Mouse (Mus musculus) midbrain, embryonic 10.5 days (tissue): ENCODE data around the gene Cpxm2. TPM values are rescaled to one million over a fixed set of nuclear protein-coding genes. Genes with fewer than 3 reads are reported as not detected.

Experiments
- DNase-seq: peaks from one replicate; pipeline ENCODE4 v3.0.0-alpha.2; 2017; ENCODE audit warnings: low spot score
- H3K27ac ChIP-seq: fragments of 300-500 bp; sonication (generic); replicated peaks from 2 replicates; pipeline ENCODE4 v1.5.1; 2016; ENCODE audit warnings: mild to moderate bottlenecking
- H3K27me3 ChIP-seq: fragments of 300-500 bp; sonication (generic); 2 replicates; pipeline ENCODE4 v1.6.1; 2016; ENCODE audit warnings: low read depth, mild to moderate bottlenecking; ENCODE audit not compliant: poor library complexity, severe bottlenecking
- H3K36me3 ChIP-seq: fragments of 300-500 bp; sonication (generic); 2 replicates; pipeline ENCODE4 v1.6.1; 2016; ENCODE audit warnings: mild to moderate bottlenecking, moderate library complexity
- H3K4me1 ChIP-seq: fragments of 300-500 bp; sonication (generic); 2 replicates; pipeline ENCODE4 v1.6.1; 2016
- H3K4me3 ChIP-seq: fragments of 300-500 bp; sonication (generic); 2 replicates; pipeline ENCODE4 v1.5.1; 2016; ENCODE audit warnings: mild to moderate bottlenecking, moderate library complexity
- H3K9me3 ChIP-seq: fragments of 300-500 bp; sonication (generic); replicated peaks from 2 replicates; pipeline ENCODE4 v1.6.1; 2016; ENCODE audit warnings: mild to moderate bottlenecking
- WGBS: fragments of 180-500 bp; shearing (Covaris S2); methylation state at CpG from one replicate; pipeline ENCODE4 v1.1.7; 2016; 5-methylcytosine and 5-hydroxymethylcytosine counted together
- polyA plus RNA-seq: library from polyadenylated mRNA; unstranded; fragments of >200 nt; fragmentation: Nextera tagmentation; extraction: Ambion mirVana; gene quantifications from 2 replicates; pipeline ENCODE4 v1.2.1, GENCODE M21; 2016

The Cpxm2 gene
- 0.93 and 0.94 TPM in 2 replicates for polyA plus RNA-seq

DNA sequence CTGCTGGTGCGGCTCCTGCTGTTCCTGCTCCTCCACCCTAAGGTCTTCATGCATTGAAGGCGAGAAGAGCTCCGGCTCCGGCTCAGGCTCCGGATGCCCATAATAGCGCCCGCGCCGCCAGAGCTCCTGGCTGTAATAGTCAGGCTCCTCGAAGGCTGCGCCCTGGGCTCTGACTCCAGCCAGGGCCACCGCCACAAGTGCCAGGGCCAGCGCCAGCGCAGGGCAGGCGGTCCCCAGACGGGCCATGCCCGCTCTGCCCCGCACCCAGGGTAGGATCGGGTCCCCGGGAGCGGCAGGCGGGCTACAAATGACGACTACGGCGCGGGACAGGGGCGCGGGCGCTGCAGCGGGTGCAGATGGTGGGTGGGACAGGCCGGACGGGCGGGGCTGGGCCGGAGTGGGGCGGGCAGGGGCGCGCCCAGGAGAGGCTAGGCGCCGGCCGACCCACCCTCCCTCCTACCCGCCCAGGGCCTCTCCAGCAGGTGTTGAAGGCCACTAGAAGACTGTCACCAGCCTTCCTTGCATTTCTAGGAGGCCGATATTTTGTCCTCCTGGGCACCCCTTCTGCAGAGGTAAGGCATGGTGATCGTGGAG lies at the start of gene Cpxm2:
Gene Cpxm2 (minus strand): TSS at position 372 of the 594 bp plus-strand sequence.
- Histone ChIP-seq H3K4me1 (peaks cover 26% of the 10 kb centered on the region), H3K9me3 (no peaks in the 10 kb centered on the region), H3K27ac (peak within 1 kb of the TSS; percentile 80), H3K4me3 (peak within 1 kb of the TSS; percentile 61), H3K27me3 (peaks cover 52% of the 10 kb centered on the region), H3K36me3 (no peaks in the 10 kb centered on the region)
- DNase-seq, result peak; percentile 34
- WGBS, result 3% methylated on average over 43 of the region's 43 CpGs

DNA sequence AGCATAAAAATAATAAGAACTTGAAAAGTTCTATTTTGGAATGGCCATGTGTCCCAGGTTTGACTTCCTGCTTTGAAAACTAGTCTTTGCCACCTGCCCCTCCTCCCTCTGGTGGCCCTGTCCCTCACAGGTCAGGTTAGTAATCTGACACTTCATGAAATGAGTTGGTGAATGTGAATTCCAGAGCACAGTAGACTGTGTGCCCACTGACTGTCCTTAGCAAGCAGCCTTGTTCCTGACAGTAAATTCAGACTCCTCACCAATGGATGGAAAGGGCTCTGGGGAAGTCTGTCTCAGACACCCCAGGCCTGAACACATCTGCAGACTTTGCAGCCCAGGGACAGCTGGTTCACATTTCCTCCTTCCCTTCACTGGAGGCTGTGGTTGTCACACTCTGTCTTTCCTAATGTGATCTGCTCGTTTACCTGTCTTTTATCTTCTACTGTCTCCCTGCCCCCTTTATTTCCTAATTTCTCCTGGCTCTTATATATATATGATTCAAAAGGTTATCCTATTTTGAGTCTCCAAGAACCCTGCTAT lies 49.6 kb upstream of the Cpxm2 start:
- DNase-seq, result no peak
- no peaks in the 10 kb centered on the region for H3K36me3 ChIP-seq
- H3K27ac ChIP-seq, result no peak overlapping the region
- peaks cover 17% of the 10 kb centered on the region for H3K4me1 ChIP-seq
- no peaks in the 10 kb centered on the region for H3K9me3 ChIP-seq
- H3K27me3 ChIP-seq, result no peaks in the 10 kb centered on the region
- no peak overlapping the region for H3K4me3 ChIP-seq
- 56% methylated on average over 1 of the region's 1 CpGs for WGBS

DNA sequence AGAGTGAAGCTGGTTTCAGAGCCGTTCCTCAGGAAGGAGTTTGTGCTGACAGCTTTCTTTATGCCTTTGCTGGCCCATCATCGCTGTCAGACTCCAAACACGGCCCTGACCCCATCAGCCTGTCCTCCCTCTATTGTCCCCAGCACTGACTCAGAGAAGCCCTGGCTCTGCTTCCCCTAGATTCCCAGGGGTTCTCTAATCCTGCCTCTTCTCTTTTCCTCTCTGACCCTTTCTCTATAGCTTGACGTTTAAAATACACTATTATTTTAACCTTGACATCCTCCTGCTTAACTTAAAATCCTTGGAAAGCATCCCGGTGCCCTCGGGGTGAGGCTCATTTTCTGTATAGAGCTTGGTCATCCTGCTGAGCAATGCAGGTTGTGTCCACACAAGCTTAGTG lies 45.1 kb upstream of the Cpxm2 start:
- no peaks in the 10 kb centered on the region for H3K36me3 ChIP-seq
- peaks cover 32% of the 10 kb centered on the region for H3K4me1 ChIP-seq
- 41% methylated on average over 6 of the region's 6 CpGs for WGBS
- no peak overlapping the region for H3K4me3 ChIP-seq
- no peaks in the 10 kb centered on the region for H3K27me3 ChIP-seq
- H3K27ac ChIP-seq, result peak overlapping the region; percentile 23
- H3K9me3 ChIP-seq, result no peaks in the 10 kb centered on the region
- DNase-seq, result no peak

DNA sequence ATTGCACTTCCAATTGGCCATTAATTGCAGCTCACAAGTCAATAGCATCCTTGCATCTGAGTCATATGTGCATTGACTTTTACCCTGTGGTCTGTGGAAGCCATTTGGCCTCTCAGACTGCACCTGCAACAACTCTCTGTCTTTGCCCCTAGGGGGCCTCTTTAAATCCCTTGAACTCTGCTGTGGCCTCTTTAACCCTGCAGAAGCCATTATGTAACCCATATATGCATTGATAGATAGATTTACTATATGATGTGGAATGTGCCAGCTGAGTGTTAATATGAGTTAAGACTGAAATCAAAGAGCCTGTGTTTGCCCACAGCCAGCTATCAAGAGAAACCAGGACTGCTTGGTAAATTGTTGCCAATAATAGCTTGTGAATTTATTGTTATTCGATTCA lies 44.3 kb upstream of the Cpxm2 start:
- Histone ChIP-seq H3K27ac (no peak overlapping the region), H3K27me3 (no peaks in the 10 kb centered on the region), H3K36me3 (no peaks in the 10 kb centered on the region), H3K4me1 (peaks cover 28% of the 10 kb centered on the region), H3K9me3 (no peaks in the 10 kb centered on the region), H3K4me3 (no peak overlapping the region)
- DNase-seq, result no peak
- 87% methylated on average over 1 of the region's 1 CpGs for WGBS

DNA sequence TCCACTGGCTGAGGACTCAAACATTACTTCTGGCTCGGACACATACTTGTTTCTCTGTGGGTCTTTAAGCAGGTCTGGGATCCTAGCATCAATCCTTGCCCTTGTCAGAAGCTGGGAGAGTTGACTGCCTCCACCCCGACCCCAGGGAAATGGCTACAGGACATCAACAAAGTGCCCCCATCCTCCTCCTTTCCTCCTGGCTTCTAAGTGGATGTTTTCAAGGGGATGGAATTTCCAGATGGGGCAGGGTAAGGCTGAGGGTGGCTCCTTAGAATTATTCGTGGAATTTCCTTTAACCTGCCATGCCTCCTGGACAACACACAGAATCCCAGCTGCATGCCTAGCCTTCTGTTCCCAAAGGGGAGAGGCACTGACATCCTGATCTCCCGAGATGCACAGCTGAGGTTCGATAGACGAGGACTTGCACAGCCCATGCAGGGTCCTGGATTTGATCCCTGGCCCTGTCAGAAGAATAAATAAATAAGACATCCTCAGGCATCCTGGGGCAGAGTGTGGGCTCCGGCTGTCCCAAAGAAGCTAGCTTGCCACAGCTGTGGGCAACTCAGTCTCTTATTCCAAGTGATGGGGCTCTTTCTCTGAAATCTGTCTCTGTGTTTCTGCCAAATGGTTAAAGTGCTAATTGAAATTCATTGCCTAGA lies 43.4 kb upstream of the Cpxm2 start:
- DNase-seq, result no peak
- H3K27me3 ChIP-seq, result no peaks in the 10 kb centered on the region
- 62% methylated on average over 7 of the region's 7 CpGs for WGBS
- H3K4me1 ChIP-seq, result peaks cover 28% of the 10 kb centered on the region
- H3K9me3 ChIP-seq, result no peaks in the 10 kb centered on the region
- no peaks in the 10 kb centered on the region for H3K36me3 ChIP-seq
- no peak overlapping the region for H3K4me3 ChIP-seq
- no peak overlapping the region for H3K27ac ChIP-seq

DNA sequence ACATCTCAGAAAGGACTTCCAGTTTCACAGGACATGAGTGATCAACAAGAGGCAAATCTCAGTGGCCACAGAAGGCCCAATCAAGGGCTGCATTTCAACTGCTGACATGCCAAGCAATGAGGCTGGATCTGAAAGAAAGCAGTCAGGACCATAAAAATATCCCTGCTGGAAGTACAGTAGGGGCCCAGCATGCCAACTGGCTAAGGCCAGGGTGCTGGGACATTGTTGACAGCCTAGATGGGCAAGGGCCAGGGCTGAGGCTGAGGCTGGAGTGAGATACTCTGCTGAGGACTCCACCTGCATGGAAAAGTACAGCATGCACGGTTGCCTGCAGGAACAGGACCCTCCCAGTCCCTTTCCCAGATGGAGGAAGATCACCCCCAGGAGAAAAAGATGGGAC lies 42.0 kb upstream of the Cpxm2 start:
- no peaks in the 10 kb centered on the region for H3K9me3 ChIP-seq
- no peak for DNase-seq
- no peaks in the 10 kb centered on the region for H3K36me3 ChIP-seq
- peaks cover 28% of the 10 kb centered on the region for H3K4me1 ChIP-seq
- 86% methylated on average over 1 of the region's 1 CpGs for WGBS
- H3K27ac ChIP-seq, result no peak overlapping the region
- no peak overlapping the region for H3K4me3 ChIP-seq
- H3K27me3 ChIP-seq, result no peaks in the 10 kb centered on the region

DNA sequence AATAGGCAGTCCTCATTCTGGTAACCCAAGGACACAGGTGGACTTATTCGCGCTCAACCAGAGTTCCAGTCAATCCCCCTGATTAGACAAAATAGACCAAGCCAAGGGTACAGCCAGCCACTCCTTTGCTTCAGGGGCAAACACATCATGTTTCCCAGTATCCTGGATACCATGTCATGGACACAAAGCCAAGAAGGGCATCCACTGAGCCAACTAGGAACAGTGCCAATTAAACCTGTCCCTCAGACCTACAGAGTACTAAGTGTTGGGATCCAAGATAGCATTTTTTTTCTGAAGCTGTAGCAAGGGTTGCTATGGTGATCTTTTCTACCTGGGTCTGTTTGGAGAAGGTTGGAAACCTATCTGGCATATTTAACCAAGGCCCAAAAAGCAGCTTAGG lies 39.1 kb upstream of the Cpxm2 start:
- Histone ChIP-seq H3K4me3 (no peak overlapping the region), H3K9me3 (no peaks in the 10 kb centered on the region), H3K27ac (no peak overlapping the region), H3K4me1 (peaks cover 11% of the 10 kb centered on the region), H3K27me3 (no peaks in the 10 kb centered on the region), H3K36me3 (no peaks in the 10 kb centered on the region)
- DNase-seq, result no peak
- 92% methylated on average over 2 of the region's 2 CpGs for WGBS

DNA sequence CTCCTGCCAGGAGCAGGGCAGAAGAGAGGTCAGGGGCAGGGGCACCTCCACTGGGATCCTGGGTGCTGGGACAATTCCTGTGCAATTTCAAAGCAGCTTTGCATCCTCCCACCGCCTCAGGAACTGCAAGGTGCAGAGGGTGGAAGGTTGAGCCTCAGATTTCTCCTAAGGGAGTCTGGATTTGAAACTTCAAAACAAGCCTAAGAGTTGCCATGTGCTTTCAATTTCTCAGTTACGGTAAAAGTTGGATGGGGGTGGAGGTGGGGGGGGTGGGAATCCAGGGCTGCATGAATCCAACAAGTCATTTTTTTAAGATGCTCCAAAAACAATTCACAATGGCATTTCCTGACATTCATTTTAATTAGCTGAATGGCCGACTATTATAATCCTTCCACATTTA lies 32.9 kb upstream of the Cpxm2 start:
- Histone ChIP-seq H3K4me3 (no peak overlapping the region), H3K9me3 (no peaks in the 10 kb centered on the region), H3K27ac (no peak overlapping the region), H3K27me3 (no peaks in the 10 kb centered on the region), H3K4me1 (0 out of 2 replicates have a peak, but pooled peaks cover 4% of the 10 kb centered on the region), H3K36me3 (no peaks in the 10 kb centered on the region)
- no peak for DNase-seq
- WGBS, result 66% methylated on average over 3 of the region's 3 CpGs

DNA sequence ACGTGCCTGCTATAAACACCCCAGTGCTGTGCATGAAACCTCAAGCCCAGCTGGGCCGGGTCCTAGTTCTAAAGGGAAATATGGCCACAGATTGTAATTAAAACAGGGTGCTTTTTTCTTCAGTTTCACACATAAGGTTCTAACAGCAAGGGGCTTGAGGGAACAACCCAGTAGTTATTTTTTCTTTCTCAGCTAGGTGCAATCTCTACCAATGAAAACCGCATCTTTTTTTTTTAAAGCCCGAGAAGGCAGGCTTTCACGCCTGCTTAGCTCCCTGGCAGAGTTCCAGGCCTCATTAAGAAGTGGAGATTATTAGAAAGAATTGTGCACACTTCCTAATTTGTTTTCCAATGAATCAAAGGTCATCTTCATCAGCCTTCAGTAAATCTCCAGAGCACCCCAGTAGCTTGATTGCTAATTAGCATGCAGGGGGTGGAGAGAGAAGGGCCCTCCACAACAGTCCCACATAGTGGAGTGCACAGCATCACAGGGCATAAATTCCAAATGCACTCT lies 29.4 kb upstream of the Cpxm2 start:
- no peak for DNase-seq
- H3K4me3 ChIP-seq, result no peak overlapping the region
- no peaks in the 10 kb centered on the region for H3K36me3 ChIP-seq
- H3K9me3 ChIP-seq, result 0 out of 2 replicates have a peak, but pooled peaks cover 3% of the 10 kb centered on the region
- WGBS, result 70% methylated on average over 5 of the region's 5 CpGs
- 0 out of 2 replicates have a peak, but pooled peaks cover 4% of the 10 kb centered on the region for H3K4me1 ChIP-seq
- H3K27me3 ChIP-seq, result no peaks in the 10 kb centered on the region
- no peak overlapping the region for H3K27ac ChIP-seq

DNA sequence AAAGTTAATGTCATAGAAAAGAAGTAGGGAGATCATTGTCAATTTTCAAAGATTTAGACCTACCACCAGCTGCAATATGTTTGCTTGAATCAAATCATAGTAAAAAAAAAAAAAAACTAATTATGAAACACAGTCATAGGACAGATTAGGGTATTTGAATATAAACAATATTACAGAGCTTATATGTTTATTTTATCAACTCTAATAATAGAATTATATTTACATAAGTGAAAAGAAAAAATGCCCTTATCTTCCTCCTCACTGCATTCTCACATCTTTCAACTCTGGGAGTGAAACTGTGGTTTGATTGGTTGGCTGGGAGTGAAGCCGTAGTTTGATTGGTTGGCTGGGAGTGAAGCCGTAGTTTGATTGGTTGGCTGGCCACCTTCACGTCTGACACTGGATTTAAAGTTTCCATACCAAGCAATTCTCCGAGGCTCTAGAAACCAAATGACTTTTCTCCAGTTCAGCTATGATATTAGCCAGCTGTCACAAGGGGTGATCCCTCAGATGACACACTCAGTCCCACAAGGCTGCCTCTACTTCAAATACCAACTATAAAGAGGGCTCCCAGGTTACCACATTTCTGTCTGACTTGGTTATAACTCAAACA lies 27.2 kb upstream of the Cpxm2 start:
- Histone ChIP-seq H3K4me1 (no peaks in the 10 kb centered on the region), H3K36me3 (no peaks in the 10 kb centered on the region), H3K4me3 (no peak overlapping the region), H3K27ac (no peak overlapping the region), H3K27me3 (no peaks in the 10 kb centered on the region), H3K9me3 (0 out of 2 replicates have a peak, but pooled peaks cover 3% of the 10 kb centered on the region)
- 94% methylated on average over 4 of the region's 4 CpGs for WGBS
- no peak for DNase-seq

DNA sequence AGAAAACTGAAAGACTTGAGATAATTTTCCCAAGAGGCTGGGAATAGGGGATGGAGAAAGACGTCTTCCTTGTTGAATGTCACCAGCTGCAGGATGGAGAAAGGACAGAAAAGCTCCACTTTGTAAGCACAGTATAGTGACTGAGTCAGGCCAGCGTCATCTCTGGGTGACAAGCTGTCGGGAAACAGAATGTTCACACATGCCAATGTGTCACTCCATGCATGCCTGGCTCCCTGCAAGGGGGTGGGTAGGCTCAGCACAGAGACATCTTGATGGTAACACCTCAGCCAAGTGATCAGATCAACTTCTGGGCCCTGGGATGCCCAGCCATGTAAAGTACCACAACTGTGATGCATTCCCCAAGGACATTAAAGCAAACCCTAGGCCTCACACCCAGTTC lies 26.5 kb upstream of the Cpxm2 start:
- Histone ChIP-seq H3K27ac (no peak overlapping the region), H3K36me3 (no peaks in the 10 kb centered on the region), H3K9me3 (0 out of 2 replicates have a peak, but pooled peaks cover 3% of the 10 kb centered on the region), H3K4me3 (no peak overlapping the region), H3K27me3 (no peaks in the 10 kb centered on the region), H3K4me1 (no peaks in the 10 kb centered on the region)
- WGBS, result 90% methylated on average over 3 of the region's 3 CpGs
- no peak for DNase-seq

DNA sequence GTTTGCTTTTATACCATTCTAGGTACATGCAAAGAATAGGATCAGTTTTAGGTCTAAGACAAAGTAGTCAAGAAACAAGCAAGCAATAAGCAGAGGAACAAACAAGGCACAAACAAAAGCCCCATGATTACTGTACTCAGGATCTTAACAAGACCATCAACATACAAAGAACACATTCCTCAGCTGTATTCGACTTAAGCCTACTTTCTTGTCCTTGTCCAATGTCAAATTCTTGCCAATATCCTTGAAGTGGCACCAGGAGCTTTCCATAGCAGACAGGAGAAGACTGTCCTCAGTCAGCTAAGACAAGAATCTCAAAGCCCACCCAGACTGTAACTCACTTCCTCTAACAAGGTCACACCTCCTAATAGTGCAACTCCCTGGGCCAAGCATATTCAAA lies 24.5 kb upstream of the Cpxm2 start:
- Histone ChIP-seq H3K27ac (no peak overlapping the region), H3K4me3 (no peak overlapping the region), H3K27me3 (no peaks in the 10 kb centered on the region), H3K36me3 (no peaks in the 10 kb centered on the region), H3K9me3 (0 out of 2 replicates have a peak, but pooled peaks cover 3% of the 10 kb centered on the region), H3K4me1 (no peaks in the 10 kb centered on the region)
- DNase-seq, result no peak
- 63% methylated on average over 1 of the region's 1 CpGs for WGBS

DNA sequence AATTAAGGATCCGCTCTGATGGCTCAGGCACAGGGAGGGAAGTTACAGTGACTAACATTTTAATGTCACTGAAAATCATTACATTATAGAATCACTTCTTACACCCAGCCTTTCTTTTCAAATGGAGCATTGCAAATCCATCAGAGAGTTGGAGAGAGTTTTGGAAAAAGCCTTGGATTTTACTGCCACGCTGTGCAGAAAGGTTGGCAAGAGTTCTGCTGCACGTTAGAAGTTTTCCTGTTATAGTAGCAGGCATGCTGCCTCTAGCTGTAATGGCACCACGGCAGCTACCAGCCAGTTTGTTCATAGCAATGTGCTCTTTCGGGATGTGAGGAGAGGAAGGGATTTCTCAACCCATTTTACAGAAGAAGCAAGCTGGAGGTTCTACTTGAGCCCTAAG lies 20.2 kb upstream of the Cpxm2 start:
- H3K4me1 ChIP-seq, result peaks cover 7% of the 10 kb centered on the region; the same call in 1 of the 2 replicates
- DNase-seq, result no peak
- H3K4me3 ChIP-seq, result no peak overlapping the region
- WGBS, result 86% methylated on average over 5 of the region's 5 CpGs
- H3K27ac ChIP-seq, result no peak overlapping the region
- H3K27me3 ChIP-seq, result no peaks in the 10 kb centered on the region
- H3K9me3 ChIP-seq, result no peaks in the 10 kb centered on the region
- no peaks in the 10 kb centered on the region for H3K36me3 ChIP-seq
